Mouse (Mus musculus) megakaryocyte, embryonic 14.5 days (primary cell): ENCODE results near the gene Hpse.

Experiments used
- FLI1 ChIP-seq: IDR thresholded peaks from 2 replicates; pipeline ENCODE4 v1.6.1; 2012; ENCODE audit warnings: low read length, inconsistent platforms, mixed read lengths
- GATA1 ChIP-seq: IDR thresholded peaks from 3 replicates; pipeline ENCODE4 v1.6.1; 2012; ENCODE audit warnings: mixed read lengths, low read length, inconsistent platforms, borderline replicate concordance

DNA sequence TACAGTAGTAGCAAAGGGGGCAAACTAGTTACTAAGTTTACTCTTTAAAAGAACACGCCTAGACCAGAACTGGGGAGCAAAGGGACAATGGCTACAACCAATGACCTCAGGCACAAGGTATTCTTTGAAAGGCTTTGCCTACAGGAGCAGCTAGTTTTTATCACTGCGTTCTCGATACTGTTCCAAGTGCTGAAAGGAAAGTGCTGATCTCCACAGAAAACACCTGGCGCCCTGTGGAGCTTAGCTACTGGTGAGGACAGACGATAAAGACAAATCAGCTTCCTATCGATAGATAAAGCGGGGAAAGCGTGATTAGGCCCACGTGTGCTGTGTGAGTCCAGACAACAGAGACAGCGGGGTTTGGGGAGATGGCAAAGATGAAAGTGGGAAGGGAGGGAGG, 71.5 kb downstream of the Hpse start:
- TF ChIP-seq FLI1 = no peak
- TF ChIP-seq GATA1 = no peak
